Mouse (Mus musculus) CH12.LX (cell line): ENCODE measurements at regions not wholly inside any gene's neighbourhood (a gene's known extent, or its start where the extent isn't known, plus 50 kb on each side); places are given as distances from the start of the nearest gene placed in this dataset.

Source experiments
- DNase-seq: peaks from one replicate; pipeline ENCODE4 v3.0.0-alpha.2; 2013; ENCODE audit errors: extremely low read depth
- H3K27ac ChIP-seq: 2 replicates; pipeline ENCODE4 v1.5.1; 2012; ENCODE audit warnings: low read depth, mild to moderate bottlenecking, control low read depth, moderate library complexity; ENCODE audit not compliant: insufficient read depth
- H3K27me3 ChIP-seq: replicated peaks from 2 replicates; pipeline ENCODE3; 2012; ENCODE audit warnings: inconsistent platforms
- H3K36me3 ChIP-seq, 2 experiments: replicated peaks in 1 of 2; 2 replicates each; pipeline versions ENCODE3 to v1.6.1; 2012; ENCODE audit warnings: inconsistent platforms in 1 of 2, low read length in 1 of 2, mild to moderate bottlenecking in 1 of 2, mixed read lengths in 1 of 2, moderate library complexity in 1 of 2; ENCODE audit not compliant: control insufficient read depth in 1 of 2, insufficient read depth in 1 of 2
- H3K4me1 ChIP-seq, 2 experiments: 2 replicates each; pipeline ENCODE4 v1.6.1; 2012; ENCODE audit warnings: inconsistent platforms in 1 of 2, moderate library complexity in 1 of 2; ENCODE audit not compliant: insufficient read depth in 2 of 2, control insufficient read depth in 1 of 2
- H3K4me2 ChIP-seq: 2 replicates; pipeline ENCODE4 v1.6.1; 2012; ENCODE audit warnings: low read depth, mild to moderate bottlenecking, control low read depth; ENCODE audit not compliant: poor library complexity, insufficient read depth, severe bottlenecking
- H3K4me3 ChIP-seq, 3 experiments: fragments of 150-350 bp in 1 of 3; sonication (generic) in 1 of 3; replicated peaks in 1 of 3; 2 replicates each; pipeline versions ENCODE3 to v1.5.1; 2011 to 2012; ENCODE audit warnings: low read depth in 2 of 3, low read length in 2 of 3, mild to moderate bottlenecking in 2 of 3, moderate library complexity in 2 of 3, control low read depth in 1 of 3, improper control_type of control experiment in 1 of 3, inconsistent platforms in 1 of 3, mixed read lengths in 1 of 3; ENCODE audit not compliant: poor library complexity in 1 of 3
- H3K79me2 ChIP-seq: replicated peaks from 2 replicates; pipeline ENCODE4 v1.6.1; 2012; ENCODE audit warnings: mild to moderate bottlenecking, moderate library complexity; ENCODE audit not compliant: control insufficient read depth, poor library complexity, insufficient read depth, severe bottlenecking; ENCODE audit errors: extremely low read depth
- H3K9ac ChIP-seq: 2 replicates; pipeline ENCODE4 v1.6.1; 2012; ENCODE audit warnings: low read depth, mild to moderate bottlenecking, control low read depth, moderate library complexity; ENCODE audit not compliant: insufficient read depth
- H3K9me3 ChIP-seq: replicated peaks from 2 replicates; pipeline ENCODE3; 2012; ENCODE audit warnings: low read length, inconsistent platforms, mixed read lengths
- BHLHE40 ChIP-seq: IDR thresholded peaks from 2 replicates; pipeline ENCODE4 v1.6.1; 2011; ENCODE audit warnings: mild to moderate bottlenecking, low read depth, low read length, improper control_type of control experiment
- CHD1 ChIP-seq: IDR thresholded peaks from 2 replicates; pipeline ENCODE4 v1.6.1; 2012; ENCODE audit warnings: low read depth, low read length, improper control_type of control experiment, inconsistent platforms
- CHD2 ChIP-seq: IDR thresholded peaks from 2 replicates; pipeline ENCODE4 v1.6.1; 2011; ENCODE audit warnings: low read length, improper control_type of control experiment
- CTCF ChIP-seq, 2 experiments: IDR thresholded peaks in 1 of 2; conservative IDR thresholded peaks in 1 of 2; 2 replicates each; pipeline ENCODE4 v1.5.1; 2011 to 2012; ENCODE audit warnings: low read depth in 2 of 2, low read length in 2 of 2, improper control_type of control experiment in 1 of 2, inconsistent platforms in 1 of 2, mild to moderate bottlenecking in 1 of 2, moderate library complexity in 1 of 2
- E2F4 ChIP-seq: IDR thresholded peaks from 2 replicates; pipeline ENCODE4 v1.6.1; 2011; ENCODE audit warnings: low read depth, low read length, improper control_type of control experiment; ENCODE audit not compliant: insufficient replicate concordance
- ELF1 ChIP-seq: IDR thresholded peaks from 2 replicates; pipeline ENCODE4 v1.6.1; 2014; ENCODE audit warnings: low read depth, mild to moderate bottlenecking, inconsistent platforms, low read length, improper control_type of control experiment
- EP300 ChIP-seq: IDR thresholded peaks from 2 replicates; pipeline ENCODE4 v1.6.1; 2011; ENCODE audit warnings: low read length, improper control_type of control experiment
- ETS1 ChIP-seq: conservative IDR thresholded peaks from 2 replicates; pipeline ENCODE4 v1.6.1; 2012; ENCODE audit warnings: low read depth, mild to moderate bottlenecking, inconsistent platforms, low read length, improper control_type of control experiment, moderate library complexity
- GABPA ChIP-seq: IDR thresholded peaks from 2 replicates; pipeline ENCODE4 v1.6.1; 2012; ENCODE audit warnings: low read depth, low read length, improper control_type of control experiment, inconsistent platforms; ENCODE audit not compliant: insufficient replicate concordance
- HCFC1 ChIP-seq: IDR thresholded peaks from 2 replicates; pipeline ENCODE4 v1.6.1; 2012; ENCODE audit warnings: low read depth, mild to moderate bottlenecking, inconsistent platforms, low read length, improper control_type of control experiment
- IRF4 ChIP-seq: IDR thresholded peaks from 2 replicates; pipeline ENCODE4 v1.6.1; 2014; ENCODE audit warnings: low read depth, mild to moderate bottlenecking, inconsistent platforms, low read length, improper control_type of control experiment
- JUN ChIP-seq: IDR thresholded peaks from 2 replicates; pipeline ENCODE4 v1.6.1; 2011; ENCODE audit warnings: low read depth, mild to moderate bottlenecking, low read length, improper control_type of control experiment, moderate library complexity; ENCODE audit not compliant: insufficient read depth
- JUND ChIP-seq: conservative IDR thresholded peaks from 2 replicates; pipeline ENCODE4 v1.6.1; 2011; ENCODE audit warnings: low read depth, low read length, improper control_type of control experiment
- KAT2A ChIP-seq: IDR thresholded peaks from 2 replicates; pipeline ENCODE4 v1.6.1; 2012; ENCODE audit warnings: low read length, improper control_type of control experiment, inconsistent platforms; ENCODE audit not compliant: insufficient replicate concordance
- MAFK ChIP-seq: IDR thresholded peaks from 2 replicates; pipeline ENCODE4 v1.6.1; 2011; ENCODE audit warnings: low read length, improper control_type of control experiment; ENCODE audit not compliant: insufficient replicate concordance
- MAX ChIP-seq: IDR thresholded peaks from 2 replicates; pipeline ENCODE4 v1.6.1; 2011; ENCODE audit warnings: low read length, improper control_type of control experiment
- MAZ ChIP-seq: IDR thresholded peaks from 2 replicates; pipeline ENCODE4 v1.6.1; 2012; ENCODE audit warnings: low read depth, mild to moderate bottlenecking, inconsistent platforms, low read length, improper control_type of control experiment, moderate library complexity
- MEF2A ChIP-seq: IDR thresholded peaks from 2 replicates; pipeline ENCODE4 v1.6.1; 2014; ENCODE audit warnings: low read depth, mild to moderate bottlenecking, inconsistent platforms, low read length, improper control_type of control experiment, borderline replicate concordance
- MYC ChIP-seq: IDR thresholded peaks from 2 replicates; pipeline ENCODE4 v1.6.1; 2011; ENCODE audit warnings: low read depth, mild to moderate bottlenecking, improper control_type of control experiment, low read length
- NRF1 ChIP-seq: IDR thresholded peaks from 2 replicates; pipeline ENCODE4 v1.6.1; 2014; ENCODE audit warnings: low read depth, mild to moderate bottlenecking, inconsistent platforms, low read length, improper control_type of control experiment, moderate library complexity
- PAX5 ChIP-seq: IDR thresholded peaks from 2 replicates; pipeline ENCODE4 v1.6.1; 2012; ENCODE audit warnings: low read length, inconsistent platforms, mixed read lengths
- RAD21 ChIP-seq: IDR thresholded peaks from 2 replicates; pipeline ENCODE4 v1.6.1; 2011; ENCODE audit warnings: low read depth, mild to moderate bottlenecking, low read length, improper control_type of control experiment, moderate library complexity
- RCOR1 ChIP-seq: conservative IDR thresholded peaks from 2 replicates; pipeline ENCODE4 v1.6.1; 2012; ENCODE audit warnings: low read depth, mild to moderate bottlenecking, inconsistent platforms, low read length, improper control_type of control experiment
- SIN3A ChIP-seq: IDR thresholded peaks from 2 replicates; pipeline ENCODE4 v1.6.1; 2012; ENCODE audit warnings: low read length, improper control_type of control experiment, inconsistent platforms
- SMC3 ChIP-seq: IDR thresholded peaks from 2 replicates; pipeline ENCODE4 v1.6.1; 2011; ENCODE audit warnings: low read depth, low read length, improper control_type of control experiment
- TBP ChIP-seq: conservative IDR thresholded peaks from 2 replicates; pipeline ENCODE4 v1.6.1; 2011; ENCODE audit warnings: low read depth, low read length, improper control_type of control experiment
- TCF12 ChIP-seq: IDR thresholded peaks from 2 replicates; pipeline ENCODE4 v1.6.1; 2014; ENCODE audit warnings: low read depth, mild to moderate bottlenecking, inconsistent platforms, low read length, improper control_type of control experiment
- USF1 ChIP-seq: IDR thresholded peaks from 2 replicates; pipeline ENCODE4 v1.6.1; 2014; ENCODE audit warnings: low read depth, mild to moderate bottlenecking, inconsistent platforms, low read length, improper control_type of control experiment
- USF2 ChIP-seq: conservative IDR thresholded peaks from 2 replicates; pipeline ENCODE4 v1.6.1; 2011; ENCODE audit warnings: low read depth, low read length, improper control_type of control experiment
- ZC3H11A ChIP-seq: IDR thresholded peaks from 2 replicates; pipeline ENCODE4 v1.6.1; 2012; ENCODE audit warnings: low read depth, mild to moderate bottlenecking, inconsistent platforms, low read length, improper control_type of control experiment
- ZKSCAN1 ChIP-seq: IDR thresholded peaks from 2 replicates; pipeline ENCODE4 v1.6.1; 2012; ENCODE audit warnings: low read depth, inconsistent platforms, low read length, improper control_type of control experiment, borderline replicate concordance
- ZMIZ1 ChIP-seq: IDR thresholded peaks from 2 replicates; pipeline ENCODE4 v1.6.1; 2012; ENCODE audit warnings: low read depth, mild to moderate bottlenecking, inconsistent platforms, low read length, improper control_type of control experiment
- ZNF384 ChIP-seq: IDR thresholded peaks from 2 replicates; pipeline ENCODE4 v1.6.1; 2012; ENCODE audit warnings: low read depth, low read length, improper control_type of control experiment, inconsistent platforms
- dilution Hi-C: fragments of 300-500 bp; cut with MboI; formaldehyde crosslinking; loops from 2 replicates; pipeline ENCODE4 v1.14.3; 2020; ENCODE audit warnings: low sequenced_read_pairs; ENCODE audit not compliant: extremely low pct_unique_long_range_greater_than_20kb, extremely low pct_ligation_motif_present
- in situ Hi-C: fragments of 300-500 bp; cut with MboI; formaldehyde crosslinking; loops from 3 replicates; pipeline ENCODE4 v1.14.3; 2019; ENCODE audit warnings: low sequenced_read_pairs, low pct_ligation_motif_present, low pct_unique_long_range_greater_than_20kb, mixed read lengths

DNA sequence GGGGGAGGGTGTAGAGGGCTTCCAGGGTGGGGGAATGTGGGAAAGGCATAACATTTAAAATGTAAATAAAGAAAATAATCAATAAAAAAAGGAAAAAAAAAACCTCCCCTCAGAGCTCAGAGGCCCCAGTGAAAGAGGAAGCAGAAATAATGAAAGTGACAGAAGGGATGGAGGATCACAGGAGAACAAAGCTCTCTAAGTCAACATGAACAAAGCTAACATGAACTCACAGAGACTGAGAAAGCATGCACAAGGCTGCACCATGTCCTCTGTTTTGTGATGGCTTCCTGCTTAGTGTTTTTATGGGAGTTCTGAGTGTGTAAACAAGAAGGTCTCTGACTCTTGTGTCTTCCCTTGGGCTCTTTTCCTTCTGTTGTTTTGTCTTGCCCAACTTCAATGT is 136.6 kb upstream of the Veph1 start:
- peaks cover 2 to 37% of the 10 kb centered on the region in 2 experiments; a peak in 3 of 4 replicates for H3K4me1 ChIP-seq
- H3K4me2 ChIP-seq: no peak overlapping the region
- no peaks in the 10 kb centered on the region for H3K9me3 ChIP-seq
- no peak overlapping the region for H3K4me3 ChIP-seq
- in situ Hi-C loops (no loop called here), dilution Hi-C loops (no loop called here)
- H3K27me3 ChIP-seq: no peaks in the 10 kb centered on the region
- H3K79me2 ChIP-seq: no peaks in the 10 kb centered on the region
- no peaks in the 10 kb centered on the region for H3K36me3 ChIP-seq
- TF ChIP-seq ZNF384: peak; percentile 36; the same call in 1 of the 2 replicates
- no peak for TF ChIP-seq NRF1
- TF ChIP-seq KAT2A: no peak
- no peak for TF ChIP-seq E2F4
- no peak for TF ChIP-seq SMC3
- no peak for TF ChIP-seq USF1
- TF ChIP-seq EP300: no peak
- TF ChIP-seq IRF4: 0 out of 2 replicates have a peak, but pooled peaks have one; percentile 29
- TF ChIP-seq, all 38 proteins: peak for 2
- Histone ChIP-seq H3K27ac (no peak overlapping the region), H3K9ac (no peak overlapping the region)
- DNase-seq: no peak

DNA sequence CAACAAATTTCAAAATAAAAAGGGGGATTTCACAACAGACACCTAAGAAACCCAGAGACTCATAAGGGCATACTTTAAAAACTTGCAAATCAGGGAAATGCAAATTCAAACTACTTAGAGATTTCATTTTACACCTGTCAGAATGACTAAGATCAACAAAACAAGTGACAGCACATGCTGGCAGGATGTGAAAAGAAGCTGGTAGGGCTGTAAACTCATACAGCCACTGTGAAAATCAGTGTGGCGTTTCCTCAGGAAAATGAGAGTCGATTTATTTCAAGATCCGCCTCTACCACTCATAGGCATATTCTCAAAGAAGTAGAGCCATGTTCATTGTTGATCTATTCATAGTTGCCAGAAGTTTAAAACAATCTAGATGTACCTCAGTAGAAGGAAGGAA is 133.6 kb upstream of the Veph1 start:
- dilution Hi-C loops: no loop called here
- Histone ChIP-seq H3K4me1 (peaks cover 2 to 37% of the 10 kb centered on the region in 2 experiments; a peak in 3 of 4 replicates), H3K36me3 (no peaks in the 10 kb centered on the region), H3K9ac (no peak overlapping the region), H3K27me3 (no peaks in the 10 kb centered on the region), H3K4me3 (no peak overlapping the region), H3K79me2 (no peaks in the 10 kb centered on the region), H3K9me3 (no peaks in the 10 kb centered on the region), H3K4me2 (no peak overlapping the region), H3K27ac (no peak overlapping the region)
- peak; percentile 60 for DNase-seq
- in situ Hi-C loops: no loop called here
- TF ChIP-seq TBP (no peak), NRF1 (no peak), MAFK (no peak), USF2 (no peak), EP300 (peak; percentile 70), CHD1 (no peak), JUND (peak; percentile 43; the same call in 1 of the 2 replicates), RAD21 (no peak), USF1 (no peak), BHLHE40 (peak; percentile 84), CHD2 (no peak), ZMIZ1 (no peak), MEF2A (peak; percentile 52; the same call in 1 of the 2 replicates), MAX (no peak), SMC3 (no peak), MAZ (no peak), JUN (no peak), HCFC1 (no peak), ZKSCAN1 (no peak), ETS1 (peak; percentile 53; the same call in 1 of the 2 replicates), RCOR1 (no peak), MYC (no peak), PAX5 (no peak), KAT2A (no peak), GABPA (no peak), ELF1 (no peak), ZC3H11A (no peak), SIN3A (no peak), TCF12 (0 out of 2 replicates have a peak, but pooled peaks have one; percentile 29), CTCF (conservative IDR thresholded peaks at IDR 0.05 in 1 of 2, IDR thresholded peaks at IDR 0.05 in 1 of 2; ENCODE audit: low read depth in 2 of 2, low read length in 2 of 2) (no peak)
